Mouse (Mus musculus): Measurements from ENCODE around the gene 4931440F15Rik. TPM values are rescaled to one million over a fixed set of nuclear protein-coding genes. Genes with fewer than 3 reads are reported as not detected.

The 4931440F15Rik gene
- polyA plus RNA-seq, 1 experiment from 2014 or later = 0.67 TPM

DNA sequence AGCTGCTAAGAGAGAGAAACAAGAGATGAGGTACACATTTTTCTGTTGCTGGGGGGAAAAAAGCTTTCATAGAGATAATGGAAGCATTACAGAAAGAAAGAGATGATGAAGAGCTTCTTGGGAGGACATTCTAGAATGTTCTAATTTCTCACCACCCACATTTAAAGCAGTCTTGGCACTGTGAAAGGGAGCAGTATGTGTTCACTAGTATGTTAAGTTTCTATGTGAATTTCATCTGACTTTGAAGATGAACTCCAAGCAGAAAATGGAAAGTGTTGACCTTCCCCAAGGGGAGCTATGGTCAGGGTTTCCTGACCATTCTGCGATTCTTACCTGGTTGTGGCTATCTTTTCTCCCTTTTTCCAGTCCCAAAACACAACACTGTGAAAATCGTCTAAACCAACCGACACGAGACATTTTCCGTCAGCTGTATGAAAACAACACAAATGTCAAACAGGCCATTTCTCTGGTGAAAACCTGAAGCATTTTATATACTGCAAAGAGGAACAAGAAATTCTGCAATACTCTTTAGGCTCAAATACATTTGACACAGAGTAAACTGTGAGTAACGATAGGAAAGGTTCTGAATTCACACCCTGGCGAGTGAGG is 16.4 kb downstream of the 4931440F15Rik start:
- 89% methylated on average over 7 of the region's 7 CpGs for WGBS
- H3K36me3 ChIP-seq (replicated peaks; ENCODE audit: control insufficient read depth, insufficient read depth) = no peaks in the 10 kb centered on the region

DNA sequence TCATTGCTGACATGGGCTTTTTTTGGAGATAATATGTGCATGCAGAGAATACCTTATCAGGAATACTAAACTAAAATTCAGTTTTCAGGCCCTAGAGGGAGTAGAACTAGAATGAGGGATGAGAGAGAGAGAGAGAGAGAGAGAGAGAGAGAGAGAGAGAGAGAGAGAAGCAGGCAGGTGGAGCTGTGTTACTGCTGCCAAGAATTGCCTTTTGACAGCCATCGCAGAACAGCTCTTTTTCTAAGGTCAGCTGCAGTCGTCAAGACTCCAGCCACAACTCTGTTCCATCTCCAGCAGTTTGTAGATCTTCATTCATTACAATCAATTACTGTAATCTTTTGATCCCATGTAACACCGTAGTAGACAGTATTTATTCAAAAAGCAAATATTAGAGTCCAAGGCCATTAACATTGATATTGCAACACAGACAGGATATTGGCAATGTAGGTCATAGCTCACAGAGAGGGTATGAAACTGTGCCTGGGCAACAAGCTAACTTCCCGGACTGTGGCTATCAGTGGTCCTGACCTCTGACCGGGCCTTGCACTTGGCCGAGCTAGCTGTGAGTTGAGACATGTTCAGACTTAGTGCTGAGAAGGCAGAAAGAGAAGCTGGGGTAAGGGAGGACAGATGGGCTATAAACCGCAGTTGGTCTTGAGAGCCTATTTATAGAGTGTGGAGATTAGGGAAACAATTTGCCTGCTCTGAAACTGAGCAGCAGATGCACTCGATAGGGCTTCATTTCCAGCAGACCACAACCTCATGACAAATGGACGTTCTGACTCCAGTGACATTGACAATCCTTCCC is 17.1 kb downstream of the 4931440F15Rik start:
- Histone ChIP-seq H3K27ac (no peak overlapping the region), H3K9me3 (ENCODE audit: control insufficient read depth, low read length) (no peaks in the 10 kb centered on the region), H3K27me3 (ENCODE audit: control insufficient read depth, insufficient read depth, low read length) (no peaks in the 10 kb centered on the region), H3K4me1 (replicated peaks; ENCODE audit: control insufficient read depth, insufficient read depth, low read length) (no peaks in the 10 kb centered on the region), H3K4me2 (replicated peaks) (no peak overlapping the region), H3K36me3 (replicated peaks; ENCODE audit: control insufficient read depth, insufficient read depth) (no peaks in the 10 kb centered on the region), H3K9ac (no peak overlapping the region), H3K4me3 (replicated peaks; ENCODE audit: low read length) (no peak overlapping the region)
- DNase-seq (ENCODE audit: low spot score) (no peak), ATAC-seq (ENCODE audit: low FRiP score) (no peak)
- WGBS = 80% methylated on average over 9 of the region's 9 CpGs

More for the DNA sequence above, 16.4 kb downstream of the 4931440F15Rik start:
- Histone ChIP-seq H3K4me2 (replicated peaks) (no peak overlapping the region), H3K4me1 (replicated peaks; ENCODE audit: control insufficient read depth, insufficient read depth, low read length) (no peaks in the 10 kb centered on the region), H3K4me3 (replicated peaks; ENCODE audit: low read length) (no peak overlapping the region), H3K9ac (no peak overlapping the region), H3K9me3 (ENCODE audit: control insufficient read depth, low read length) (no peaks in the 10 kb centered on the region), H3K27me3 (ENCODE audit: control insufficient read depth, insufficient read depth, low read length) (no peaks in the 10 kb centered on the region), H3K27ac (no peak overlapping the region)
- ATAC-seq (ENCODE audit: low FRiP score) (no peak), DNase-seq (ENCODE audit: low spot score) (no peak)

DNA sequence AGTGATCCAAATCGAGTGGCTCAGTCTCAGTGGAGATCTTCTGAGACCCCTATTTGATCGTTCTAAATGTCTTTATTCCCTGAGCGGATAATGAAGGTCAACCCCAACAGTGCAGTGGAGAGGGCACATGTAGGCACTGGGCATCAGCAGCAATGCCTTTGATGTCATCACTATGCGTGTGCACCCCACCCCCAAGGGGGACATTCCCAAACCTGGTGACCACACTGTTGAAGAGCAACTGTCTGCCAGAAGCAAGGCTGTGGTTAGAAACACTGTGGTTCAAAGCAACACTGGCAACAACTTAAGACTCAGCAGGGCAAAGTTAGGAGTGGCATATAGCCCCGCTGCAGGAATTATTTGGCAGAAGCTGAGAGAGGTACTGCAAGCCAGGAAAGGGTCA is 18.1 kb downstream of the 4931440F15Rik start:
- DNase-seq (ENCODE audit: low spot score) = no peak
- no peak overlapping the region for H3K27ac ChIP-seq
- no peak overlapping the region for H3K4me2 ChIP-seq (replicated peaks)
- H3K4me1 ChIP-seq (replicated peaks; ENCODE audit: control insufficient read depth, insufficient read depth, low read length) = no peaks in the 10 kb centered on the region
- WGBS = 78% methylated on average over 5 of the region's 5 CpGs
- H3K27me3 ChIP-seq (ENCODE audit: control insufficient read depth, insufficient read depth, low read length) = no peaks in the 10 kb centered on the region
- H3K9me3 ChIP-seq (ENCODE audit: control insufficient read depth, low read length) = no peaks in the 10 kb centered on the region
- no peak overlapping the region for H3K4me3 ChIP-seq (replicated peaks; ENCODE audit: low read length)
- H3K36me3 ChIP-seq (replicated peaks; ENCODE audit: control insufficient read depth, insufficient read depth) = no peaks in the 10 kb centered on the region
- no peak for ATAC-seq (ENCODE audit: low FRiP score)
- no peak overlapping the region for H3K9ac ChIP-seq

DNA sequence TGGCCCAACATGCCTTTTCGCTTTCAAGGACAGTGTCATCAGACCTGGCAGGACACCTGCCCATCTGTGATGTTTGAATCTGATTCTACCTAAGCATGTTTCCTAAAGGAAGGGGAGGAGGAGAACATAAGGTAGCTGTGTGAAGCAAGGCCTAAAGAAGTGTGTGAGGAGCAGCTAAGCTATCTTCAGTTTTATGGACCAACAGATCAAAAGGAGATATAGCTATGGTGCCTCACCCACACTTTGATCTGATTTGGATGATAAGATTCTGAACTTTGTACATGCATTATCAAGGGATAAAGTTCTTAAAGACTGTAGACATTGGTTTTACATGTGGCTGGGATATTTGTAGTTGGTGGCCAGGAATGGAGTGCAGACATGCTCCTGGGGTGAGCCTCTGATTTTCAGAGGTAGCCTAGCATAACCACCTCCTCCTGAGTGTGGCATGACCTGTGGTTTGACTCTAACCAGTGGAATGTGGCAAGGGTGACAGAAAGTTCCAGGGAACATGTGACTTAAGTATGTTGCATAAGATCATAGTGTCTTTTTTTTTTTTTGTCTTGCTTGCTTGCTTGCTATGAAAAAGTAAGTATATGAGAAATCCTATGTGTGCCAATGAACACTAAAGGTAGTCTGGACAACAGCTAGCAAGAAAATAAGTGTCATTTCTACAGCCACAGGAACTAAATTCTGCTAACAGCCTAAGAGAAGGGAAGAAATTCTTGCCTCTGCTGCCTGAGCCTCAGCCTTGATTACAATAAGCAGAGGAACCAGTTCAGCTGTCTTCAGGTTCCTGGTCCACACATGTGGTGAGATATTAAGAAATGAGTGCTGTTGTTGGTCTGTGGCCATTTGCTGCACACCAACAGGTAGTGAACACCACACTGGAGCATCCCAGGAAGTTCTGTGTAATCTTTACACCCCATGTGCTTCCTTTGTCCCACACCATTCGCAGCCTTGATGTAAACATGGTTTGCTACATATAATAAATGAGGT is 23.7 kb downstream of the 4931440F15Rik start:
- H3K9me3 ChIP-seq (ENCODE audit: control insufficient read depth, low read length) = no peaks in the 10 kb centered on the region
- H3K27ac ChIP-seq = no peak overlapping the region
- WGBS = 89% methylated on average over 2 of the region's 2 CpGs
- no peak overlapping the region for H3K4me2 ChIP-seq (replicated peaks)
- H3K36me3 ChIP-seq (replicated peaks; ENCODE audit: control insufficient read depth, insufficient read depth) = no peaks in the 10 kb centered on the region
- ATAC-seq (ENCODE audit: low FRiP score) (no peak), DNase-seq (ENCODE audit: low spot score) (no peak)
- no peak overlapping the region for H3K4me3 ChIP-seq (replicated peaks; ENCODE audit: low read length)
- H3K4me1 ChIP-seq (replicated peaks; ENCODE audit: control insufficient read depth, insufficient read depth, low read length) = no peaks in the 10 kb centered on the region
- no peaks in the 10 kb centered on the region for H3K27me3 ChIP-seq (ENCODE audit: control insufficient read depth, insufficient read depth, low read length)
- no peak overlapping the region for H3K9ac ChIP-seq

DNA sequence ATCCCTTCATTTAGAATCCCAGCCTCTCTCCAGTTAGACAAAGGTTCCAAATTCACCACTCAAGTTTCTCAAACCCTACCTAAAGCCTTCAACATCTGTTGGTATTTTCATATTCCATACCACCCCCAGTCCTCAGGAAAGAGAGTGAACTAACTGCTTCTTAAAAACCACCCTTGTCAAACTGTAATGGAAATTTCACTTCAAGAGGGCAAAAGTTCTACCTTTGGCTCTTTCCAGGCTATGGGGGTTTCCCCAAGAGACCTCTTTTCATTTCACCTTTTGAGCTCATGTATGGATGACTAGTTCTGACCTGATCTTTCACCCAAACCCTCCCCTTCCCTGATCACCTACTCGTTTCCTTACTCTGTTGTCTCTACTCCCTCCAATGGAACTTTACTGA is 25.6 kb downstream of the 4931440F15Rik start:
- 80% methylated on average over 1 of the region's 1 CpGs for WGBS
- H3K4me2 ChIP-seq (replicated peaks) = no peak overlapping the region
- ATAC-seq (ENCODE audit: low FRiP score) = no peak

DNA sequence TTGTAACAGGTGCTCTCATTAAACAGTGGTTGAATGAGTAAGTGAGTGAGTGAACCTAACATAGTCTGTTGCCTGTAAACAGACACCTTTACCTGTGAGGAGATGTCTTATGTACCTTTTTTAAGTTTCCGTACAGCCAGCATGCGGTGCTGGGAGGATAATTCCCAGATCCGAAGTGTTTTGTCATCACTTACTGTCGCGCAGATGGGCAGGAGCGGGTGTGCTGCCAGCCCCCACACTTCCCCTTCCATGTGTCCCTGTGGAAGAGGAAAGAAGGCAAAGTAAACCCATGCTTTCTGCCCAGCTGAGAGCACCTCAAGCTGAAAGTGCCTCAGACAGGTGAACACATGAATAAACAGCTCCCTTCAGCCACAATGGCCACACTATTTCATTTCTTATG is 30.4 kb downstream of the 4931440F15Rik start:
- DNase-seq (ENCODE audit: low spot score) = no peak
- ATAC-seq (ENCODE audit: low FRiP score) = no peak
- Histone ChIP-seq H3K9me3 (ENCODE audit: control insufficient read depth, low read length) (no peaks in the 10 kb centered on the region), H3K4me3 (replicated peaks; ENCODE audit: low read length) (no peak overlapping the region), H3K27me3 (ENCODE audit: control insufficient read depth, insufficient read depth, low read length) (no peaks in the 10 kb centered on the region), H3K4me2 (replicated peaks) (no peak overlapping the region), H3K4me1 (replicated peaks; ENCODE audit: control insufficient read depth, insufficient read depth, low read length) (no peaks in the 10 kb centered on the region), H3K36me3 (replicated peaks; ENCODE audit: control insufficient read depth, insufficient read depth) (0 out of 2 replicates have a peak, but pooled peaks cover 3% of the 10 kb centered on the region), H3K9ac (no peak overlapping the region), H3K27ac (no peak overlapping the region)
- 97% methylated on average over 6 of the region's 6 CpGs for WGBS

More for the DNA sequence above, 25.6 kb downstream of the 4931440F15Rik start:
- H3K27ac ChIP-seq = no peak overlapping the region
- H3K9me3 ChIP-seq (ENCODE audit: control insufficient read depth, low read length) = no peaks in the 10 kb centered on the region
- H3K4me1 ChIP-seq (replicated peaks; ENCODE audit: control insufficient read depth, insufficient read depth, low read length) = no peaks in the 10 kb centered on the region
- H3K4me3 ChIP-seq (replicated peaks; ENCODE audit: low read length) = no peak overlapping the region
- no peaks in the 10 kb centered on the region for H3K27me3 ChIP-seq (ENCODE audit: control insufficient read depth, insufficient read depth, low read length)
- no peaks in the 10 kb centered on the region for H3K36me3 ChIP-seq (replicated peaks; ENCODE audit: control insufficient read depth, insufficient read depth)
- DNase-seq (ENCODE audit: low spot score) = no peak
- no peak overlapping the region for H3K9ac ChIP-seq

DNA sequence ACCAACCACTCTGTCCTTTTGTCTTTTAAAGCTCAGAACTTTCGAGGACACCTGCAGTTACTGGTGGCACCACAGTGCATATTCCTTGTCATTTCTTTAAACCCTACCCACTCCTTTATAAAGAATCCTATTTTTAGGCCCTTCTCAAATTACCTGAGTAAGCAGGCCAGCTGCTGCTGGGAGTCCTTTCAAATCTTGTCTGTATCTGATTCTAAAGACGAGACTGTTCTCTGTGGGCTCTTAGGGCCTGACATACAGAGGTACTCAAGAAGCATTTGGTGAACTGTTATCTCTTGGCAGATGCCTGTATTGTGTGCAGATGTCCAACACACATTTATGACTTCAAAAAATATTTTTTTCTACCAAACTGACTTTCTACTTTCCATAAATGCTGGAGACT is 31.0 kb downstream of the 4931440F15Rik start:
- WGBS = 58% methylated on average over 2 of the region's 2 CpGs

DNA sequence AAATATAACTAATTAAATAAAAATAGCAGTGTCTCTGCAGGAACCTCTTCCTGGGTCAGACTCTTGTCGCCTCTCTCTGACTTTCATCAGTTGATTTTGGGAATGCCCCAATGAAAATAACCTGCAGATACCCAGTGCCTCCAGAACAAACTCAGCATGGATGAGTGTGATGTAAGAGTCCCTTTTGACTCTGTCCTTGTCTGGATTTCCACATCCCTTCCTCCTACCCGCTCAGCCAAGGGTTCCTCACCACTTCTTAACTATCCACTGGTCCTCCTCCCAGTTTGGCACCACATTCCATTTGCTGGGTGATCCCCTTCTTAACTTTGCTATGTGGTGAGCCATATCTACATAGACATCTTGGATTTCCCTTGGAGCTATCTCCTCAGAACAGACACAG is 34.7 kb downstream of the 4931440F15Rik start:
- WGBS = 88% methylated on average over 2 of the region's 2 CpGs
- Histone ChIP-seq H3K4me3 (replicated peaks; ENCODE audit: low read length) (no peak overlapping the region), H3K36me3 (replicated peaks; ENCODE audit: control insufficient read depth, insufficient read depth) (0 out of 2 replicates have a peak, but pooled peaks cover 3% of the 10 kb centered on the region), H3K27ac (no peak overlapping the region), H3K4me2 (replicated peaks) (no peak overlapping the region), H3K27me3 (ENCODE audit: control insufficient read depth, insufficient read depth, low read length) (no peaks in the 10 kb centered on the region), H3K9me3 (ENCODE audit: control insufficient read depth, low read length) (no peaks in the 10 kb centered on the region), H3K4me1 (replicated peaks; ENCODE audit: control insufficient read depth, insufficient read depth, low read length) (peaks cover 12% of the 10 kb centered on the region), H3K9ac (no peak overlapping the region)
- DNase-seq (ENCODE audit: low spot score) (no peak), ATAC-seq (ENCODE audit: low FRiP score) (no peak)

More for the DNA sequence above, 31.0 kb downstream of the 4931440F15Rik start:
- ATAC-seq (ENCODE audit: low FRiP score) (no peak), DNase-seq (ENCODE audit: low spot score) (no peak)
- H3K4me2 ChIP-seq (replicated peaks) = no peak overlapping the region
- H3K27ac ChIP-seq = no peak overlapping the region
- no peaks in the 10 kb centered on the region for H3K27me3 ChIP-seq (ENCODE audit: control insufficient read depth, insufficient read depth, low read length)
- no peaks in the 10 kb centered on the region for H3K4me1 ChIP-seq (replicated peaks; ENCODE audit: control insufficient read depth, insufficient read depth, low read length)
- H3K9me3 ChIP-seq (ENCODE audit: control insufficient read depth, low read length) = no peaks in the 10 kb centered on the region
- H3K4me3 ChIP-seq (replicated peaks; ENCODE audit: low read length) = no peak overlapping the region
- H3K36me3 ChIP-seq (replicated peaks; ENCODE audit: control insufficient read depth, insufficient read depth) = 0 out of 2 replicates have a peak, but pooled peaks cover 3% of the 10 kb centered on the region
- H3K9ac ChIP-seq = no peak overlapping the region
